Mouse (Mus musculus) right cerebral cortex, postnatal 4 days (tissue): Measurements from ENCODE around the gene Retreg2.

Source experiments
- DNase-seq: peaks from one replicate; pipeline ENCODE4 v3.0.0-alpha.2; 2022

The Retreg2 gene

DNA sequence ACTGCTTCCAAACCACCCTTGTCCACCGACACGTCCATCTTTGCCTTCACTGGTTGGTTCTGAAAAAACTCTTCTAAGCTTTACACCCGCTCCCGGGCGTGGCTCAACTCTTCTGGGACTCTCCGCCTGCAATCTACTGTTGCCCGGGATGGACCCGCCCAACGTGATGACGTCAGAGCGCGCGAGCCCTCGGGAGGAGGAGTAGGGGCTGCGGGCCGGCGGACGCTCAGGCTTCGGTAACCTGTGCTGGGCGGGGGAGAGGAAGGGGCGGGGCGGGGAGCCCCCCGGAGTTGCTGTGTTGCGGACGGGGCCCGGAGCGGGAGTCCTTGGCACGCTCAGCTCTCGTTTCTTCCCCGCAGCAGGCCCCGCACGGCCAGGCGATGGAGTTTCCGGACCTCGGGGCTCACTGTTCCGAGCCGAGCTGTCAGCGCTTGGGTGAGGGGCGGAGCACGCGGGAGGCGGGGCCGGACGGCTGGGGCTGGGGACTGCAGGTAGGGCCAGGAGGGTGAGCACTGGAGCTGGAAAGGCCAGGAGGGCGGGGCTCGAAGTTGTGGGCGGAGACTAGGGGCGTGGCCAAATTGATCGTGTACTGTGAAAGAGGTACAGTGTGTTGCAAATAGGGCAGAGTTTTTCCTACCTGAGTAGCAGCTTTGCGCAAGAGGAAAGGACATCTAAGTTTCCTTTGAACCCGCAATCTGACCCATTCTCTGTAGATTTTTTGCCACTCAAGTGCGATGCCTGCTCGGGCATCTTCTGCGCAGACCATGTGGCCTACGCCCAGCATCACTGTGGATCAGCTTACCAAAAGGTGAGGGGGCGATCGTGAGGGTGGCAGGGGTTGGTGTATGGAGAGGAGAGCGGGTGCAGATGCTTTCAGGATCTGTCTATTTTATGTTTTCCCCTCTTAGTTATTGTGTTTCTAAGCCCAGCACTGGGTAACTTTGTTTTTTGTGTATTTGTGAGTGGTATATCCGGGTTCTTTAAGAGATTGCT lies 26.2 kb downstream of the Retreg2 start, which contains the start of gene Zfand2b:
Zfand2b (plus strand) TSS at position 175 of the 993 bp plus-strand sequence.
- DNase-seq: peak; percentile 94

DNA sequence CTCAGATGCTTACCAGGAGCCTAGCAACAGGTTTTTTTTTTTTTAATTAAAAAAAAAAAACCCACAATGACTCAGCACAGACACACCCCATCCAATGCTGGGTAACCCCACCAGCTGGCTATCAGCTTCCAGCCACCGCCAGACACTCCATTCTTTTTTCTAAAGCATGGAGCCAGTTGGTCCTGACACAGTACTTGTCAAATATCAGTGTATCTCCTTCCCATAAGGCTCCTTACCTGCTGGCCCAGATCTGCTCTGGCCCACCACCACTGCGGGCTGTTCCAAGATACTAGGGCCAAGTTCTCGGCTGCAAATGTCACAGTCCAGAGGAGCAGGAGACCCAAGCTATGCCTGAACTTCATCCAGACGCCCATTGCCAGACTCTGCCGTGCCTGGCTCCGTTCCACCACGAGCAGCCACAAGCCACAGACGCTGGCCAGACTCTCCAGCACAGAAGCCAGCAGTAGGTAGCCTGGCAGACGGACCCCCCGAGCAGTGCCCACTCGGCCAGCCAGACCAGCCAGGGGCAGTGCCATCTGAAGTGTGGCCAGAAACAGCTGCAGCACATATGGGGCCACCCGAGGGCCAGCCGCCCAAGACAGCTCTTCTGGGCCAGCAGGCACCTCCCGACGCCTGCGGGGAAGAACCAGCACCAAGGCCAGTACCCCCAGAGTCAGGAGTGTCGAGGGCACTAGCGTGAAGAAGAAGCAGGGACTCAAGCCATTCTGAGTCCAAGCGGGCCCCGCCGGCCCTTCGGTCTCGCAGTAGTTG lies 36.9 kb downstream of the Retreg2 start:
- peak; percentile 60 for DNase-seq

DNA sequence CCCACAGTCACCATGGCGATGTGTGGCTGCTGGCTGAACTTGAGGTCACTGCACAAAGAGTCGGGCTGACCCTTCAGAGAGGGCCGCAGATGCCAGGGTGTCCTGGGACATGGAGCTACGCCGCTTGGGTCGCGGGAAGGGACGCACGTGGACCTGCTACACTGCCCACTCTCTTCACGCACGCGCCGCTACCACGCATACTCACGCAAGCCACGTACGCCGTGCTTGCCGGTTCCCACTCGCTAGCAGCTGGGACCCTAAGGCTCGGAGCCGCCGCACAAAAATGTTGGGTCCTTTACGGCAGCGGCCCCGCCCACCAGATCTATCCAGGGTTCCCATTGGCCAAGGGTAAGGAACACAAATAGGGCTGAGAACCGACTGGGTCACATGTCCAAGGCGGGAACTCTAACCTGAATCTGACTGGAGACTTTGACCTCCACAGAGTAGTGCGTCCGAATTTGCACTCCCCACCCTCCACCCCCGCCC lies 37.6 kb downstream of the Retreg2 start, which contains the start of gene Abcb6:
Abcb6 (minus strand) TSS at position 288 of the 486 bp plus-strand sequence.
- DNase-seq: peak; percentile 91

DNA sequence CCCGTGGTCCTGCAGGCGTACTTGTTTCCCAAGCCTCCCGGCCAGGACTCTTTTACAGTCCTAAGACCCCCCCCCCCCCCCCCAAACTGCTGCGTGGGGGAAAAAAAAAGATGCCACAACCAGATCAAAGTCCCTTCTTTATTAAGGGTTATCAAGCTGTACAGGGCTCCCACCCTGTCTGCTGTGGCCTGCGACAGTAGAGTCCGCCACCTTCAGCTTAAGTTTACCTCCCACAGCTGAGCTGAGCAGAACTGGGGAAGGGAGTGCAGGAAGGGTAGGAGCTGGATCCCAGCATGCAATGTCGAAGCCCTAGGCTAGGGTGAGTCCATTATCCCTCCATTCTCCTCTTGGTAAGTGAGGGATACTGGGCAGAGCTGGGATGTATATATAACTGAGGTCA lies 38.2 kb downstream of the Retreg2 start:
- DNase-seq: no peak

DNA sequence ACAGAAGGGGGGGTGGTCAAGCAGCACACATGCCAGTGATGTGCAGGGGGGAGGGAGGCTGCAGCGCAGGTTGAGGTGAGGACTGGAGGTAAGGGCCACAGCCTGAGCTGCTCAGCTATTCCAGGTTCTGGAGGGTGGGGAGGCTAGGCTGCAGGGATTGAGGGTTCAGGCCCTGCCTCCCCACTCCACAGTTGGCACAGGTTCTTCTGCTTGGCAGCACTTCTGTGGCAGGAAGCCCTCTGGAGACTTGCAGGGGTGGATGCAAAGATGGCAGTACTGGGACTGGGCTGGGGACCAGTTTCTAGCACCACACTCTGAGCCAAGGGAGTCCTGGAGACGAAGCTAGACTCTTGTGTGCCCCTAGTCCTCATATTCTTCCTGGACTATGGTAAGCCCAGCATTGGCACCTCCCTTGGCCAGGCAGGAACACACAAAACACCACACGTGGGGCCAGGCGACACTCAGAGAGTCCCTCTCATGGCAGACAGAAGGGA lies 38.8 kb downstream of the Retreg2 start:
- DNase-seq: no peak

DNA sequence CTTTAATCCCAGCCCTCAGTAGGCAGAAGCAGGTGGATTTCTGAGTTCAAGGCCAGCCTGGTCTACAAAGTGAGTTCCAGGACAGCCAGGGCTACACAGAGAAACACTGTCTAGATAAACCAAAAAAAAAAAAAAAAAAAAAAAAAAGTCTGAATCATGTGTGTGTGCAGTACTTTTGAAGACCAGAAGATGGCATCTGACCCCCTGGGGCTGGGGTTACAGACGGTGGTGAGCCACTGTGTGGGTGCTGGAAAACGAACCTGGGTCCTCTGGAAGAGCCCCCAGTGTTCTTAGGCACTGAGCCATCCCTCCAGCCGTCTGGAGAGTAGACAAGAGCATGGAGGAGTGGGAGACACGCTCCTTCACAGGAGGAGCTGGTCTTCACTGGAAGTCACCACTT lies 39.6 kb downstream of the Retreg2 start:
- no peak for DNase-seq

DNA sequence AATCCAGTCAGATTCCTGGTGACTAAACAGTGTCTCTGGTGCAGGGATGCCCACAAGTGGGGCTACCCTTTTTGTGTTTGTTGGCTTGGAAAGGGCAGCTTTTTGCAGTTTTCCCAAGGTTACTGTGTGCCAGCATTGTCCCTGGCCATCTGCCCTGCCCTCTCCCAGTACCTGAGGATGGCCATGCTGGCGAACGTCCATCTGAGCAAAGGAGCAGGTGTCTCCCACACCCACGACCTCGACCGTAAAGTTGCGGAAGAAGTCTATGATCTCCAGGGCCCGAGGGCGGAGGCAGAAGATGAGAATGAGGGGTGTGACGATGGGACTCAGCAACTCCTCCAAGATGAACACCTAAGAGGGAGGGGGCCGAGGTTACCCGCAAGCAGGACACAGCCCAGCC lies 42.9 kb downstream of the Retreg2 start:
- DNase-seq: no peak

DNA sequence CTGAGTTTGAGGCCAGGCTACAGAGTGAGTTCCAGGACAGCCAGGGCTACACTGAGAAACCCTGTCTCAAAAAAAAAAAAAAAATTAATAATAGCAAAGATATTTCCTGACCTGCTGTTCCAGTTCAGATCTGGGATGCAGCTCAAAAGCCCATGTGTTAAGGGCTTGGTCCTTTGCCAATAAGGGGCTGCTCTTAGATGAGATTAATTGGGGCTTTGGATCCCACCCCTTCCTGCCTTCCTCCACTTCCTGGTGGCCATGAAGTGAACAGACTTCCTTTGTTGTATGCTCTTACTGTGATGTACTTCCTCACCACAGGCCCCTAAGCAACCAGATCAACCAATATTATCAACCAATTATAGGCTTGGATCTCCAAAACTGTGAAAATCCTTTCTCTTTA lies 44.5 kb downstream of the Retreg2 start:
- no peak for DNase-seq

DNA sequence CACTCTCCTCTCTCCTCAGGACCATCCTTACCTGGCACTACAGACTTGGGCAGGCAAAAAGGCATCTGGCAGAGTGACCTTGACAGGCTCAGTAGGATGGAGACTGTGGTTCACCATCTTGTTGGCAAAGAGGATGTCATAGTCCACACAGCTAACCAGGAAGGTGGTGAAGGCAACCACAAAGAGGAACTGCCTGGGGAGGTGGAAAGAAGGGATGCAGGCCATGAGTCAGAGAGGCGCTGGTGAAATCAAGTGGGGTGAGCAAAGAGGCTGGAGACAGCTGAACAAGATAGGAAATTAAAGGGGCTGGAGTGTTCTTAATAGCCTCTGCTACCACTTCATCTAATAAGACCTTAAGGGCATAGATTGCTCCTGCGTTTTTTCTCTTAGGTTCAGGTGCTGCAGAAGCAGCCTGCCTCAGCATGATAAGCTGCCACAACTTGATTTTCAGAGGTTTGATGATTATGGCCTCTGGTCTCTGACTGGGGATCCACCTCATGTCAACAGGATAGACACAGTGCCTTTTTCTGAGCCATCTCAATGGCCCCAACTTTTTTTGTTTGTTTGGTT lies 45.4 kb downstream of the Retreg2 start:
- DNase-seq: no peak

DNA sequence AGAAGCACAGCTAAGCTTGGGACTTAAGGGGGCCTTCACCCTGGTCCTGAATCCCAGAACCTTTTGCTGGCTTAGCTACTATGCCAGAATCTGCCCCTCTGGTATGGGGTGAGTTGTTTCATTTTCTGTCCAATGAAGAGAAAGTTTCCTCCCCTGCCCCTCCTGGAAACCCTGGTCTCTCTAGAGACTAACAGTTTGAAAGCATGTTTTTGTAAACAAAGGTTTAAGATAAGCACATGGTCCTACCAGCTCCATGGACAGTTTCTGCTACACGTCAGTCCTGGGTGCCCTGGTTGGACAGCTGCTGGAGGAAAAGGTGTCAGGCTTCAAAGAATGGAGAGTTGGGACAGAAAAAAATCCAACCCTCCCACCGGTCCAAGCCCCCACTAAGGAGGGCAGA lies 48.0 kb downstream of the Retreg2 start:
- no peak for DNase-seq

DNA sequence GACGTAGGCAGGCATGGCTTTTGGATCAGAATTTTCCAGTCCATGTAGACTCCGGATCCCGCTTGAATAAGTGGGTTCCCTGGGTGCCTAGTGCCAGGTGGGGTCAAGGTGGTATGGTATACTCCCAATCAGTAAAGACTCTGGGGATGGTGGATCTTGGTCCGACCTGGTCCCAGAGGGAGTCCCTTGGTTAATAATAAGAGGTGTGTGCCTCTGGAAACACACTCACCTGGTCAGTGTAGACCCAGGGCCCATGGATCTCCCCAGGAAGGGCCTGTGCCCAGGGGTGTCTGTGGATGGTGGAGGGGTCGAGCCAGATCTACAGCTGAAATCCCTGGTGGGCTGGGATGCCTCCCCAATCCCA lies 48.7 kb downstream of the Retreg2 start:
- no peak for DNase-seq

DNA sequence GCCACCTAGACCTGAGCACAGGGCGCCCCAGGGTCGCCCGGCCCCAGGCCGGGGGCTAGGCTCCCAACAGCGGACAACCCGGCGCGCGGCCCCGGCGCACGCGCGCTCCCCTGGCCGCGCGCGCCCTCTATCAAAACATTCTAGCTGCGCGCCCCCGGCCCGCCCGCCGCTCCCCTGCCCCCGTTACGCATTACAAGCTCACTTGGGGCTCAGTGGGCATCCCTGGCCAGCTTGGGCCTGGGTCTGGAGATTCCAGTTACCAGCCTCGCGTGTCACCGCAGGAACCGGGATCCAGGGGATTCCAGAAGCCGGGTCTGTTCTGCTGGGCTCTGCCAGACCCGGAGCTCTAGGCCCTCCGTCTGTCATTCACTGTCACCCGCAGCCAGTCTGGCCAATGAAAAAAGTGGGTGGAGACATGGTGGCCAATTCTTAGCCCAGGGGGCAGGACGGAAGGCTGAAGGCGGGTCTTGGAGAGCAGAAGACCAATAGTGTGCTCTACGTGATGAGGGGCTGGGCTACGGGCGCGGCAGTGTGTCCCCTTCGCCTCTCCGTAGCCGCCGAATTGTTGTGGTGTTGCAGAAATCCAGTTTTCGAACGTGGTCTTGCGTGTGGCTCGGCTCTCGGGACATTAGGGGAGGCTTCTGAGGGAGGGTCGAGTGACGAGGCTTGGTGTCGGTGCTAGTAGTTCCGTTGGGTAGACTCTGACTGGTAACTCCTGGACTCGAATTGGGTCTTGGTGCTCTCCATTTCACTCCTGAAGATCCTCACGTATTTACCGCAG lies 49.2 kb downstream of the Retreg2 start, which contains the start of the genes Ankzf1 and Atg9a:
Ankzf1 (plus strand) TSS at position 530 of the 781 bp plus-strand sequence.
Atg9a (minus strand) TSS at position 575 of the 781 bp plus-strand sequence.
- DNase-seq: peak; percentile 83

DNA sequence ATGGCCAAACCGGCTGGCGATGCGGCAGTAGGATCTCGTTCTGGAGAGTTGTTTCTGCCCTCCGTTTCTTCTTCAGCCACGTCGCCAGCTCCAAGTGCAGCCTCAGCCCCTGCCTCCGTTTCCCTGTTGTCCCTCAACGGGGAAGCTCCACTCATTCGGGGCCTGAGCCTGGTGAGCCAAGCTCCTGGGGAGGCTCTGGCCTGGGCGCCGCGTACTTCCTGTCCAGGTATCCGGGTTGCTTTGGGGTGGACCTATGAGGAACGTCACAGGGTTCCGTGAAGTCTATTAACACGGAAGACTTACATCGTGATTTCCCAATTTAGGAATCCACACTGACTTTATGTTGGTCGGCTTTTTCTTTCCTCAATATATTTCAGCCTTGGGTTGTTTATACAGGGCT lies 49.9 kb downstream of the Retreg2 start:
- DNase-seq: no peak
